Mouse (Mus musculus) liver, adult 2 months (tissue): Measurements from ENCODE around the gene Zbtb8a. TPM values are rescaled to one million over a fixed set of nuclear protein-coding genes. Genes with fewer than 3 reads are reported as not detected.

Source experiments
- DNase-seq: peaks from one replicate; pipeline ENCODE4 v3.0.0-alpha.2; 2011; ENCODE audit warnings: low read depth, low spot score; ENCODE audit errors: extremely low read depth
- H3K27ac ChIP-seq: fragments of 200-500 bp; replicated peaks from 2 replicates; pipeline ENCODE4 v1.5.1; 2012; ENCODE audit warnings: low read depth, mild to moderate bottlenecking, control low read depth, inconsistent platforms, low read length; ENCODE audit not compliant: insufficient read depth
- H3K27me3 ChIP-seq: fragments of 200-500 bp; 2 replicates; pipeline ENCODE4 v1.6.1; 2012; ENCODE audit warnings: mild to moderate bottlenecking, moderate library complexity, low read length, inconsistent platforms; ENCODE audit not compliant: control insufficient read depth, insufficient read depth
- H3K36me3 ChIP-seq: fragments of 200-500 bp; 2 replicates; pipeline ENCODE4 v1.6.1; 2012; ENCODE audit warnings: low read length, inconsistent platforms; ENCODE audit not compliant: control insufficient read depth, insufficient read depth
- H3K4me1 ChIP-seq: fragments of 200-500 bp; 2 replicates; pipeline ENCODE4 v1.6.1; 2011; ENCODE audit warnings: low read length; ENCODE audit not compliant: control insufficient read depth, insufficient read depth
- H3K4me3 ChIP-seq: fragments of 200-500 bp; 2 replicates; pipeline ENCODE4 v1.5.1; 2011; ENCODE audit warnings: low read depth, mild to moderate bottlenecking, control low read depth, low read length, moderate library complexity; ENCODE audit not compliant: insufficient read depth
- H3K79me2 ChIP-seq: fragments of 200-500 bp; 2 replicates; pipeline ENCODE4 v1.6.1; 2012; ENCODE audit warnings: inconsistent platforms, mild to moderate bottlenecking, low read length, moderate library complexity; ENCODE audit not compliant: control insufficient read depth, insufficient read depth
- H3K9ac ChIP-seq: fragments of 200-500 bp; 2 replicates; pipeline ENCODE4 v1.6.1; 2012; ENCODE audit warnings: low read depth, mild to moderate bottlenecking, control low read depth, inconsistent platforms, low read length
- CTCF ChIP-seq: fragments of 200-500 bp; IDR thresholded peaks from 2 replicates; pipeline ENCODE4 v1.5.1; 2011; ENCODE audit warnings: low read depth, low read length, control low read depth
- POLR2A ChIP-seq: fragments of 200-500 bp; IDR thresholded peaks from 2 replicates; pipeline ENCODE4 v1.6.1; 2011; ENCODE audit warnings: low read length, control low read depth; ENCODE audit not compliant: insufficient read depth; ENCODE audit errors: extremely low read depth
- WGBS: fragments of 180-500 bp; shearing (Covaris S2); methylation state at CpG from one replicate; pipeline ENCODE4 v1.1.7; 2018; 5-methylcytosine and 5-hydroxymethylcytosine counted together
- polyA plus RNA-seq: library from polyadenylated mRNA; depleted of rRNA; stranded (reverse); fragments of >200 nt; gene quantifications from 2 replicates; pipeline ENCODE4 v1.2.3, GENCODE M21; 2012
- total RNA-seq: library from RNA; depleted of rRNA; stranded (reverse); fragments of >200 nt; gene quantifications from 2 replicates; pipeline ENCODE4 v1.2.3, GENCODE M21; 2014

Gene Zbtb8a
- total and polyA plus RNA-seq, 2 experiments = 1.3 to 1.7 TPM

GRCm38 (mm10) chr4:129324756-129325155 lies 53.2 kb downstream of the Zbtb8a start:
- Histone ChIP-seq H3K27me3 (no peaks in the 10 kb centered on the region), H3K4me1 (peaks cover 26% of the 10 kb centered on the region), H3K79me2 (peaks cover 14% of the 10 kb centered on the region; the same call in 1 of the 2 replicates), H3K36me3 (peaks cover 46% of the 10 kb centered on the region), H3K9ac (no peak overlapping the region), H3K4me3 (no peak overlapping the region), H3K27ac (peak overlapping the region; percentile 87)
- WGBS = 14% methylated on average over 1 of the region's 1 CpGs
- no peak for DNase-seq
- no peak for TF ChIP-seq POLR2A
- TF ChIP-seq CTCF = no peak

- Histone ChIP-seq H3K4me3 (no peak overlapping the region), H3K9ac (no peak overlapping the region), H3K79me2 (peaks cover 9% of the 10 kb centered on the region; the same call in 1 of the 2 replicates), H3K27me3 (no peaks in the 10 kb centered on the region), H3K27ac (peak overlapping the region; percentile 54), H3K4me1 (peaks cover 27% of the 10 kb centered on the region), H3K36me3 (peaks cover 50% of the 10 kb centered on the region)
- DNase-seq = peak; percentile 60
- TF ChIP-seq POLR2A (no peak), CTCF (no peak)
- WGBS = 8% methylated on average over 1 of the region's 1 CpGs
Measured at GRCm38 (mm10) chr4:129323491-129323890, 54.4 kb downstream of the Zbtb8a start.

- Histone ChIP-seq H3K4me3 (no peak overlapping the region), H3K79me2 (peaks cover 11% of the 10 kb centered on the region; the same call in 1 of the 2 replicates), H3K9ac (no peak overlapping the region), H3K36me3 (peaks cover 50% of the 10 kb centered on the region), H3K4me1 (peaks cover 25% of the 10 kb centered on the region), H3K27me3 (no peaks in the 10 kb centered on the region), H3K27ac (no peak overlapping the region)
- no peak for DNase-seq
- WGBS = 78% methylated on average over 5 of the region's 5 CpGs
- TF ChIP-seq CTCF (no peak), POLR2A (no peak)
Measured at GRCm38 (mm10) chr4:129322042-129322441, 55.9 kb downstream of the Zbtb8a start.

- peak; percentile 88 for DNase-seq
- 19% methylated on average over 1 of the region's 1 CpGs for WGBS
- Histone ChIP-seq H3K9ac (no peak overlapping the region), H3K27me3 (no peaks in the 10 kb centered on the region), H3K4me1 (peaks cover 22% of the 10 kb centered on the region), H3K4me3 (no peak overlapping the region), H3K79me2 (peaks cover 11% of the 10 kb centered on the region; the same call in 1 of the 2 replicates), H3K36me3 (peaks cover 55% of the 10 kb centered on the region), H3K27ac (peak overlapping the region; percentile 69)
- TF ChIP-seq CTCF = no peak
- TF ChIP-seq POLR2A = no peak
Measured at GRCm38 (mm10) chr4:129320876-129321275, 57.0 kb downstream of the Zbtb8a start.

GRCm38 (mm10) chr4:129313886-129314285 lies 64.0 kb downstream of the Zbtb8a start:
- Histone ChIP-seq H3K9ac (no peak overlapping the region), H3K4me3 (no peak overlapping the region), H3K4me1 (peaks cover 21% of the 10 kb centered on the region), H3K79me2 (peaks cover 2% of the 10 kb centered on the region; the same call in 1 of the 2 replicates), H3K27ac (peak overlapping the region; percentile 93), H3K27me3 (no peaks in the 10 kb centered on the region), H3K36me3 (peaks cover 69% of the 10 kb centered on the region)
- WGBS = 18% methylated on average over 3 of the region's 3 CpGs
- DNase-seq = peak; percentile 88
- TF ChIP-seq POLR2A = no peak
- TF ChIP-seq CTCF = no peak

- Histone ChIP-seq H3K4me3 (no peak overlapping the region), H3K27me3 (no peaks in the 10 kb centered on the region), H3K27ac (peak overlapping the region; percentile 92), H3K79me2 (no peaks in the 10 kb centered on the region; the same call in 1 of the 2 replicates), H3K36me3 (peaks cover 39% of the 10 kb centered on the region), H3K9ac (no peak overlapping the region), H3K4me1 (peaks cover 18% of the 10 kb centered on the region)
- peak; percentile 92 for DNase-seq
- TF ChIP-seq POLR2A (no peak), CTCF (no peak)
- 32% methylated on average over 1 of the region's 1 CpGs for WGBS
Measured at GRCm38 (mm10) chr4:129307936-129308335, 70.0 kb downstream of the Zbtb8a start.
